Mouse (Mus musculus): ENCODE measurements around the gene Npas2. TPM values are rescaled to one million over a fixed set of nuclear protein-coding genes. Genes with fewer than 3 reads are reported as not detected.

Gene Npas2
- polyA plus RNA-seq, 1 experiment, result 0.91 TPM

DNA sequence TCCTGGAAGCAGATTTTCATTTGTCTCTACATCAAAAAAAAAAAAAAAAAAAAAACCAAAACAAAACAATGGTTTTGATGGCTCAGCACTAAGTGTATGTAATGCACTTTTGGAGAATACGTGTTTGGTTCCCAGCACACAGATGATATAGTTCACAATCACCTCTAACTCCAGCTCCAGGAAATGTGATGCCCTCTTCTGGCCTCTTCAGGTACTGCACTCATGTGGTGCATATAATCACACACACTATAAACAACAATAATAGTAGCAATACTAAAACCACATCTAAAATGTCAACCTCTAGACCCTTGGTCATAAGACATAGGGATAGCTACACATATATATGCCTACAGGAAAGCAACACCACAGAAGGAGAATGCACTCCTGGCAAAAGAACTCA, 13.0 kb upstream of the Npas2 start:
- DNase-seq (ENCODE audit: low read depth in 1 of 2, low spot score in 2 of 2), result no peak
- Histone ChIP-seq H3K36me3 (ENCODE audit: control insufficient read depth, insufficient read depth, low read length) (no peaks in the 10 kb centered on the region), H3K27me3 (ENCODE audit: control insufficient read depth, insufficient read depth, low read length) (no peaks in the 10 kb centered on the region), H3K4me1 (ENCODE audit: control insufficient read depth, insufficient read depth, insufficient read length) (no peaks in the 10 kb centered on the region), H3K4me3 (ENCODE audit: extremely low read depth, insufficient read depth, insufficient read length) (no peak overlapping the region), H3K27ac (ENCODE audit: insufficient read depth, low read length) (no peak overlapping the region)
- no peak for TF ChIP-seq CTCF (IDR thresholded peaks at IDR 0.05; ENCODE audit: extremely low read depth, insufficient read depth, insufficient read length, insufficient replicate concordance)
- no peak for TF ChIP-seq POLR2A (IDR thresholded peaks at IDR 0.05; ENCODE audit: low read depth, low read length)
- 88% methylated on average over 1 of the region's 1 CpGs for WGBS

- Histone ChIP-seq H3K4me3 (ENCODE audit: extremely low read depth, insufficient read depth, insufficient read length) (no peak overlapping the region), H3K27ac (ENCODE audit: insufficient read depth, low read length) (no peak overlapping the region), H3K36me3 (ENCODE audit: control insufficient read depth, insufficient read depth, low read length) (no peaks in the 10 kb centered on the region), H3K4me1 (ENCODE audit: control insufficient read depth, insufficient read depth, insufficient read length) (peaks cover 4% of the 10 kb centered on the region; the same call in 1 of the 2 replicates), H3K27me3 (ENCODE audit: control insufficient read depth, insufficient read depth, low read length) (no peaks in the 10 kb centered on the region)
- 87% methylated on average over 4 of the region's 4 CpGs for WGBS
- TF ChIP-seq POLR2A (IDR thresholded peaks at IDR 0.05; ENCODE audit: low read depth, low read length), result no peak
- TF ChIP-seq CTCF (IDR thresholded peaks at IDR 0.05; ENCODE audit: extremely low read depth, insufficient read depth, insufficient read length, insufficient replicate concordance), result no peak
- DNase-seq (ENCODE audit: low read depth in 1 of 2, low spot score in 2 of 2), result no peak
Observed at GRCm38 (mm10) chr1:39181901-39182300, 11.6 kb upstream of the Npas2 start.

- DNase-seq (ENCODE audit: low read depth in 1 of 2, low spot score in 2 of 2), result no peak
- TF ChIP-seq POLR2A (IDR thresholded peaks at IDR 0.05; ENCODE audit: low read depth, low read length) (no peak), CTCF (IDR thresholded peaks at IDR 0.05; ENCODE audit: extremely low read depth, insufficient read depth, insufficient read length, insufficient replicate concordance) (no peak)
- H3K4me1 ChIP-seq (ENCODE audit: control insufficient read depth, insufficient read depth, insufficient read length), result peaks cover 4% of the 10 kb centered on the region; the same call in 1 of the 2 replicates
- no peak overlapping the region for H3K4me3 ChIP-seq (ENCODE audit: extremely low read depth, insufficient read depth, insufficient read length)
- H3K27me3 ChIP-seq (ENCODE audit: control insufficient read depth, insufficient read depth, low read length), result no peaks in the 10 kb centered on the region
- 40% methylated on average over 5 of the region's 5 CpGs for WGBS
- no peaks in the 10 kb centered on the region for H3K36me3 ChIP-seq (ENCODE audit: control insufficient read depth, insufficient read depth, low read length)
- H3K27ac ChIP-seq (ENCODE audit: insufficient read depth, low read length), result no peak overlapping the region
Observed at GRCm38 (mm10) chr1:39185833-39186232, 7.7 kb upstream of the Npas2 start.

DNA sequence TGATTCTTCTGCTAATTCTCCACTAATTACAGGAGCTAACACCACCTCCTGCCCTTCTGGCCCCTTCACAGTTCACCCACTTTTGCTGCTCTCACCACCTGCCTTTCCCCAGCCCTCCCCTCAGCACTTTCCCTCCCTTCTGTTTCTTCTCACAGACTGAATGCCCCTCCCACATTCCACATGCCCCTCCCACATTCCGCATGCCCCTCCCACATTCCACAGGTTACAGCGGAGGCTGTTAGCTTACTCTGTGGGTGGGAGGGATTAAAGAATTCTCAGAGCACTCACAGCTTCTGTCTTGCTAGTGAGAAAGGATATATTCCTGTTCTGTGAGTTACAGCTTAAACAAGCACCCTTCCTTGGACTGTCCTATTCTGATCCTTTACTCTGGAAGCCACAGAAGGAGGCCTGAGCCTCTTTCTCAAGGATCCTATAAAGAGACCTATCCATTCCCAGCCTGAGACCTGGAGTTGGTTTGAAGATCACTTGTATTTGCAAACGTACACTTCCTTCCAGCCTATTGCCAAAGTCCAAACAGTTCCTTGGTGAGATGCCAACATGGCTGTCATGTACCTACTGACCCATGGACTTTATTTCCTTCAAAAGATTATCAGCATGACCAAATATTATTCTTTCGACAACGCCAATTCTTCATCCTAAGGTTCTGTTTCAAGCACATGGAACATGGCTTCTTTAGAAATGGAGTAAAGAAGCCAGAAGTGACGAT, 6.7 kb upstream of the Npas2 start:
- WGBS, result 80% methylated on average over 6 of the region's 6 CpGs
- Histone ChIP-seq H3K4me3 (ENCODE audit: extremely low read depth, insufficient read depth, insufficient read length) (no peak overlapping the region), H3K36me3 (ENCODE audit: control insufficient read depth, insufficient read depth, low read length) (no peaks in the 10 kb centered on the region), H3K4me1 (ENCODE audit: control insufficient read depth, insufficient read depth, insufficient read length) (peaks cover 4% of the 10 kb centered on the region; the same call in 1 of the 2 replicates), H3K27me3 (ENCODE audit: control insufficient read depth, insufficient read depth, low read length) (no peaks in the 10 kb centered on the region), H3K27ac (ENCODE audit: insufficient read depth, low read length) (no peak overlapping the region)
- no peak for DNase-seq (ENCODE audit: low read depth in 1 of 2, low spot score in 2 of 2)
- TF ChIP-seq POLR2A (IDR thresholded peaks at IDR 0.05; ENCODE audit: low read depth, low read length), result no peak
- no peak for TF ChIP-seq CTCF (IDR thresholded peaks at IDR 0.05; ENCODE audit: extremely low read depth, insufficient read depth, insufficient read length, insufficient replicate concordance)

DNA sequence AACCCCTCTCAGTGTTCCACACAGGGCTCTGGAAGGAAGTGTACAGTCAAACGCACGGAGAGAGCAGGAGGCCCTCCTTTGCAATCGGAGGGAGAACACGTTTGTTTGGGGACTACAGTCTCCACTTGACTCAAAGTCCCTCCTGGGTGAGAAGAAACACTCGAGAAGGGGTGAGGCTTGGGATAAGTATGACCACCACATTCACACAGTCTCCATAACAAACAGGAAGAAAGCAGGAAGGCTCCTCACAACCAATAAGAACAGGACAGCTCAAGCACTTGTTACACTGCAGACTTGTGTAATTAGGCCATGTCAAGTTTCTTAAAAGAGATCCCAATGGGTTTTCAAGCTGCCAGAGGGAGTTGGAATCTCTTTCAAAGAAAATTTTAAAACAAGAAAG, 2.4 kb upstream of the Npas2 start:
- DNase-seq (ENCODE audit: low read depth in 1 of 2, low spot score in 2 of 2), result no peak
- Histone ChIP-seq H3K36me3 (ENCODE audit: control insufficient read depth, insufficient read depth, low read length) (no peaks in the 10 kb centered on the region), H3K27me3 (ENCODE audit: control insufficient read depth, insufficient read depth, low read length) (peaks cover 22% of the 10 kb centered on the region), H3K27ac (ENCODE audit: insufficient read depth, low read length) (no peak overlapping the region), H3K4me3 (ENCODE audit: extremely low read depth, insufficient read depth, insufficient read length) (no peak overlapping the region), H3K4me1 (ENCODE audit: control insufficient read depth, insufficient read depth, insufficient read length) (peaks cover 7% of the 10 kb centered on the region)
- TF ChIP-seq CTCF (IDR thresholded peaks at IDR 0.05; ENCODE audit: extremely low read depth, insufficient read depth, insufficient read length, insufficient replicate concordance) (no peak), POLR2A (IDR thresholded peaks at IDR 0.05; ENCODE audit: low read depth, low read length) (no peak)
- WGBS, result 65% methylated on average over 5 of the region's 5 CpGs

DNA sequence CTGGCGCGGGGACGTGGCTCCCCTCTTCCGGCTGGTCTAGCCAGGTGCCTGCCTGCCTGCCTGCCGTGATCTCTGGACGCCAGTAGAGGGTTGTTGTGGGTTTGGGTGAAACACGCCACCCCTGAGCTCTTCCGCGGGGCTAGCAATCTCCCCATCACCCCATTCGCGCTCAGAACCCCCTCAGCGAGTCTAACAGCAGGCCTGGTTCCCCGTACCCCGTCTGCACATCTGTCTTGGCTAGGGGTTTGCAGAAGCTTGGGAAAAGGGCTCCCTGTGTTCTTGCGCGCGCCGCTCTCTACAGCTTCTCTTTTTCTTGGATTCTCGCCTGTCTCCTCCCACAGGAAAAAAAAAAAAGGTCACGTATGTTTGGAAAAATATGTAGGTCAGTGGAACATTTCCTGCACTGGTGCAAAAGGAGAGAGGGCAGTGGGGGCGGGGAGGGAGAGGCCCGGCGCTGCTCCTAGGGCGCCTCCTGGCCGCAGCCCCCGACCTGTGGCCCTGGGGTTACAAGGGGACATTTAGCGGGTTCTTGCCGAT, 1.0 kb upstream of the Npas2 start:
- peaks cover 3% of the 10 kb centered on the region; the same call in 1 of the 2 replicates for H3K4me1 ChIP-seq (ENCODE audit: control insufficient read depth, insufficient read depth, insufficient read length)
- no peak overlapping the region for H3K27ac ChIP-seq (ENCODE audit: insufficient read depth, low read length)
- no peak for TF ChIP-seq POLR2A (IDR thresholded peaks at IDR 0.05; ENCODE audit: low read depth, low read length)
- no peak for TF ChIP-seq CTCF (IDR thresholded peaks at IDR 0.05; ENCODE audit: extremely low read depth, insufficient read depth, insufficient read length, insufficient replicate concordance)
- DNase-seq (ENCODE audit: low read depth in 1 of 2, low spot score in 2 of 2), result no peak
- peak overlapping the region; percentile 12; the same call in 1 of the 2 replicates for H3K4me3 ChIP-seq (ENCODE audit: extremely low read depth, insufficient read depth, insufficient read length)
- H3K36me3 ChIP-seq (ENCODE audit: control insufficient read depth, insufficient read depth, low read length), result no peaks in the 10 kb centered on the region
- WGBS, result 3% methylated on average over 28 of the region's 28 CpGs
- peaks cover 23% of the 10 kb centered on the region for H3K27me3 ChIP-seq (ENCODE audit: control insufficient read depth, insufficient read depth, low read length)

All from spleen, adult 2 months (tissue).